Mouse (Mus musculus): ENCODE measurements around the gene Fgd2. TPM values are rescaled to one million over a fixed set of nuclear protein-coding genes. Genes with fewer than 3 reads are reported as not detected.

The Fgd2 gene
- polyA plus RNA-seq, 1 experiment from 2014 or later: 12.3 TPM

DNA sequence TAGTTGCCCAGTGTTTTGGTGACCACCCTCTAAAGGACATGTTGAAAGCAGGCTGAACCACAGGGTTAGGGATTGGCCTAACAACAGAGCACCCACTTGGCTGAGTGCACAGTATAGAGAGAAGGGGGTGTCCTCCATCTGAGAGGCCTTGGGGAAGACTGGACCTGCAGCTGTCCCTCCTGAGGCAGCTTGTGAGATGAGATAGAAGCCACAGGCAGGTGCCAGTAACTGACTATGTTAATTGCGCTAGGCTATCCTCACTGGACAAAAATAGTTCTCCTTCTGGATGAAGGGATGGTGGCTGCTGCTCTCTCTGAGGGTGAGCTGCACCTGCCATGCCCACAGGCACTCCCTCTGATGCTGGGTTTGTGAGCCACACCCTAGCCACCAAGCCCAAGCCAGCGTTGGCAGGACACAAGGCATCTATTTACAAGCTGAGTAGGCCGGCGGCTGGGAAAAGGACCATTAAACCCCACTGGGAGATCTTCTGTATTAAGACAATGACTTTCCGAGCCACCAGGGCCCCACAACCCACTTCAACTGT, 49.2 kb downstream of the Fgd2 start:
- DNase-seq (ENCODE audit: low spot score): no peak
- no peak overlapping the region for H3K9ac ChIP-seq (ENCODE audit: low read depth, low read length)
- H3K4me1 ChIP-seq (replicated peaks; ENCODE audit: insufficient read depth, low read length): no peaks in the 10 kb centered on the region
- ATAC-seq (replicated peaks; ENCODE audit: low FRiP score, low read depth): no peak
- H3K4me3 ChIP-seq (replicated peaks; ENCODE audit: low read depth, low read length): no peak overlapping the region
- no peaks in the 10 kb centered on the region for H3K36me3 ChIP-seq (ENCODE audit: insufficient read depth, low read length)
- WGBS: 68% methylated on average over 5 of the region's 5 CpGs
- H3K27me3 ChIP-seq (ENCODE audit: insufficient read depth, low read length): no peaks in the 10 kb centered on the region
- H3K4me2 ChIP-seq (ENCODE audit: low read length): no peak overlapping the region
- no peak for TF ChIP-seq CTCF (IDR thresholded peaks at IDR 0.05; ENCODE audit: low read depth)
- no peaks in the 10 kb centered on the region for H3K9me3 ChIP-seq (replicated peaks; ENCODE audit: low read length)
- no peak overlapping the region for H3K27ac ChIP-seq

DNA sequence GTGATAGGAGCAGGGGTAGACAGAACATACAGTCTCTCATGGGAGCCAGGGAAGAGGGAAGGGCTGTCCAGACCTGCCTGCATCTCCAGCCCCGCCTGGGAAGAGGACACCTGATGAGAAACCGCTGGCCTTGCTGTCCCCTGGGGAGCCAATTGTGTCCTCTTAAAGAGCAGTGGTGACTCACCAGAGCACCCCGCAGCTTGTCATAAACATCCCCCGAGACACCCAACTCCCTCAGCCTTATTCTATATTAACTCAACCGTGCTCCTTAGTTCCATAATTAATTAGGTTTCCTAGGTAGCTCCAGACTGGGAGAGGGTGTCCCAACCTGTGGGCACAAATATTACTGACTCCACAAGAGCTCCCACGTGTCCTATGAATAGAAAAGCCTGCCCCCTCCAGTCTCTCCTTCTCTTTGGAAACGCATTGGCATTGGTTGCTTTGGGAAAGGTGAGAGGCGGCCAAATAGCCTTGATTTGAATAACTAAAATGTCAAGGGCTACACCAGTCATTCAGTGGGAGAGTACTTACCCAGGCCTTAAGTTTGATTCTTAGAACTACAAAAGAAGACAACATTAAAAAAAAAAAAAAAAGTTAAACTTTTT, 51.2 kb downstream of the Fgd2 start:
- ATAC-seq (replicated peaks; ENCODE audit: low FRiP score, low read depth): no peak
- H3K27ac ChIP-seq: no peak overlapping the region
- no peak for TF ChIP-seq CTCF (IDR thresholded peaks at IDR 0.05; ENCODE audit: low read depth)
- DNase-seq (ENCODE audit: low spot score): no peak
- H3K9me3 ChIP-seq (replicated peaks; ENCODE audit: low read length): no peaks in the 10 kb centered on the region
- H3K4me2 ChIP-seq (ENCODE audit: low read length): no peak overlapping the region
- no peaks in the 10 kb centered on the region for H3K27me3 ChIP-seq (ENCODE audit: insufficient read depth, low read length)
- 47% methylated on average over 8 of the region's 8 CpGs for WGBS
- H3K4me1 ChIP-seq (replicated peaks; ENCODE audit: insufficient read depth, low read length): peaks cover 6% of the 10 kb centered on the region
- H3K4me3 ChIP-seq (replicated peaks; ENCODE audit: low read depth, low read length): no peak overlapping the region
- H3K36me3 ChIP-seq (ENCODE audit: insufficient read depth, low read length): no peaks in the 10 kb centered on the region
- no peak overlapping the region for H3K9ac ChIP-seq (ENCODE audit: low read depth, low read length)

DNA sequence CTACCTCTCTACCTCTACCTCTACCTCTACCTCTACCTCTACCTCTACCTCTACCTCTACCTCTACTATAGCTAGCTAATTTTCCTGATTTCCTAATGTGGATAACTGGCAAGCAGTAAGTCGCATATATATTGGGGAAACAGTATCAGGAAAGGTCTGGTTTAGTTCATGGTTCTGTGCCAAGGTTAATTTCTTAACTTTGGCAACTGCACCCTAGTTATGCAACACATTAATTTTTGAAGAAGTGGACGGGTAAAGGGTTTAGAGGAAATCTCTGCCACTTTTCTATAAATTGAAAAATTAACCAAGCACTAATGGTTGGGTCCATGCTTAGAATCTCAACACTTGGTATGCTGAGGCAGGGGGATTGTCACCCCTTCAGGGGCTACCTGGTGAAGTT, 53.9 kb downstream of the Fgd2 start:
- DNase-seq (ENCODE audit: low spot score) (no peak), ATAC-seq (replicated peaks; ENCODE audit: low FRiP score, low read depth) (no peak)
- Histone ChIP-seq H3K27me3 (ENCODE audit: insufficient read depth, low read length) (no peaks in the 10 kb centered on the region), H3K36me3 (ENCODE audit: insufficient read depth, low read length) (no peaks in the 10 kb centered on the region), H3K9ac (ENCODE audit: low read depth, low read length) (no peak overlapping the region), H3K27ac (no peak overlapping the region), H3K4me3 (replicated peaks; ENCODE audit: low read depth, low read length) (no peak overlapping the region), H3K4me1 (replicated peaks; ENCODE audit: insufficient read depth, low read length) (peaks cover 6% of the 10 kb centered on the region), H3K4me2 (ENCODE audit: low read length) (no peak overlapping the region), H3K9me3 (replicated peaks; ENCODE audit: low read length) (no peaks in the 10 kb centered on the region)
- TF ChIP-seq CTCF (IDR thresholded peaks at IDR 0.05; ENCODE audit: low read depth): no peak
- WGBS: 88% methylated on average over 2 of the region's 2 CpGs

DNA sequence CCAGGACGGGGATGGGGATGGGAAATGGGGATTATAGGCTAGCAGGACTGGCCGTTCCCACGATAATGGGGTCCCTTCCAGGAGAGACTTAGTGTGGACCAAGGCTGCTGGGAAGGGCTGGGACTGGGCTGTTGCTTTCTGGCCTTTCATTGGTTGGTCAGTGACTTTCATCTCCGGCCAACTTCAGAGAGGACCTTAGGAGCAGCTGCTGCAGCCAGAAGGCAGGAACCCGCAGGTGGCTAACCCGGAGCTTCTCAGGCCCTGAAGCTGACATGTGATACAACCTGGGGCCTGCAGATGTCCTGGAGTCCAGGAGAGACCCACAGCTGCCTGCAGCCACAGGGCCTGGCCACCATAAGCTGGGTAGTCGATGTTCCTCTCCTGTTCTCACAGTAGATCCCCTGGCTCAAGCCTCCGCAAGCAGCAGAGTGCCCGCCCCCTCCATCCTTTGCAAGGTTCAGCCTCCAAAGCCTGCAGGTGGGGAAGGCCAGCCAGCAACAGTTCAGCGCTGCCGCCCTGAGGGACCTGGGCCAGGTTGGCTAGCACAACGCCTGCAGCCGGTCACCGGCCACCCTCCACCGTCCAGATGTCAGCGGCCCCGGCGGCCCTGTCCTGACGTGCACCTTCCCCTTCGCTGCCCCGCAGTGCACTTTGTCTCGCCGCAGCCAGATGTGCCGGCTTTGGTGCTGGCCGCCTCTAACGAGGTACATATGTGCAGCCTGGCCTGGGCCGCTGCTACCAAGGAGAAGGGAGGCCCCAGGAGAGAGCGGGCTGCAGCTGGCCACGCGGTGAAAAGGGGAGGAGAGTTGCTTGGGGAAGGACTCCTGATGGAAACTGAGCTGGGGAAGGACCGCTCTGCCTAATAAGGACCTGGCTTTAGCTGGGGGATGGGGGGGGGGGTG, 55.3 kb downstream of the Fgd2 start:
- 12% methylated on average over 31 of the region's 31 CpGs for WGBS
- Histone ChIP-seq H3K9ac (ENCODE audit: low read depth, low read length) (peak overlapping the region; percentile 50), H3K27ac (no peak overlapping the region), H3K9me3 (replicated peaks; ENCODE audit: low read length) (no peaks in the 10 kb centered on the region), H3K4me3 (replicated peaks; ENCODE audit: low read depth, low read length) (0 out of 2 replicates have a peak overlapping the region, but pooled peaks have one; percentile 11), H3K4me2 (ENCODE audit: low read length) (peak overlapping the region; percentile 54), H3K36me3 (ENCODE audit: insufficient read depth, low read length) (no peaks in the 10 kb centered on the region), H3K27me3 (ENCODE audit: insufficient read depth, low read length) (no peaks in the 10 kb centered on the region), H3K4me1 (replicated peaks; ENCODE audit: insufficient read depth, low read length) (peaks cover 6% of the 10 kb centered on the region)
- ATAC-seq (replicated peaks; ENCODE audit: low FRiP score, low read depth): peak; percentile 75; the same call in 1 of the 2 replicates
- TF ChIP-seq CTCF (IDR thresholded peaks at IDR 0.05; ENCODE audit: low read depth): no peak
- peak; percentile 73 for DNase-seq (ENCODE audit: low spot score)

DNA sequence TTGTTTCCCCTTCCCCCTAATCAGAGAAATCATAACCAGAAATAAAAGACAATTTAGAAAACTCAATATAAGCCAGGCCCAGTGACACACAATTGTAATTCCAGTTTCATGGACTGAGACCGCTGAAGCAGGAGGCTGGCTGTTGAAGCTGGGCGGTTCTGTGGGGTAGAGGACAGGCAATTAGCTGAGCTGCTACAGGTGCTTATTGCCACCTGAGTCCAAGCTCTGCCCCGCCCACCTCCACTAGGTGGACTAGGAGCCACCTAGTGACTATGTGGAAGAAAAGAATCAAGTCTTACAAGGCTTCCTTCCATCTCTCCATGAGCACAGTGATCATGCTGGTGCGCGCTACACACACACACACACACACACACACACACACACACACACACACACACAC, 56.0 kb downstream of the Fgd2 start:
- Histone ChIP-seq H3K4me3 (replicated peaks; ENCODE audit: low read depth, low read length) (no peak overlapping the region), H3K9ac (ENCODE audit: low read depth, low read length) (no peak overlapping the region), H3K4me1 (replicated peaks; ENCODE audit: insufficient read depth, low read length) (peaks cover 6% of the 10 kb centered on the region), H3K36me3 (ENCODE audit: insufficient read depth, low read length) (no peaks in the 10 kb centered on the region), H3K27ac (no peak overlapping the region), H3K9me3 (replicated peaks; ENCODE audit: low read length) (no peaks in the 10 kb centered on the region), H3K27me3 (ENCODE audit: insufficient read depth, low read length) (no peaks in the 10 kb centered on the region), H3K4me2 (ENCODE audit: low read length) (no peak overlapping the region; the same call in 1 of the 2 replicates)
- peak; percentile 32; the same call in 1 of the 2 replicates for TF ChIP-seq CTCF (IDR thresholded peaks at IDR 0.05; ENCODE audit: low read depth)
- WGBS: 63% methylated on average over 5 of the region's 5 CpGs
- no peak for ATAC-seq (replicated peaks; ENCODE audit: low FRiP score, low read depth)
- DNase-seq (ENCODE audit: low spot score): no peak

DNA sequence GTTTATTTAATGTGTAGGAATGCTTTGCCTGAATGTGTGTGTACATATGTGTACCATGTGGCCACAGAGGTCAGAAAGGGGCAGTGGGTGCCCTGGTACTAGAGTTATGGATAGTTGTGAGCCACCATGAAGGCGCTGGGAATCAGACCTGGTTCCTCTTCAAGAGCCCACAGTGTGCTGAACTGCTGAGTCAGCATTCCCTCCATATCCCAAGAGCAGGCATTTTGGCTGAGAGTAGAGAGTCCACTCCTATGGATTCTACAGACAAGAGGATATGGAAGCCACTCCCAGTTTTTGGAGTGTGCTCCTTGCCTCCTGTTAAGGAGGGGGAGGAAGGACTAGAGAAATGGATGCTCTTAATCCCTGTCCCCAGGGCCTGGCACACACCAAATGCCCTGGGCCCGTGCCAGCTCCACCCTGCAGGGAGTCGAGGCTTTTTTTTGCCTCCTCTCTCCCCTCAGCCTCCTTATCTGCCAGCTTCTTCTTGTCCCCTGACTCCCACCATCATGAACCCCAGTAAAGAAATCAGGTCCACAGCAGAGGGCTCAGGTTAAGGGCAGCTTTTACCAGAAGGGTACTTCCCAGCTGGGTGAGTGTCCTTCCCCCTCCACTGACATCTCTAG, 58.2 kb downstream of the Fgd2 start:
- no peaks in the 10 kb centered on the region for H3K9me3 ChIP-seq (replicated peaks; ENCODE audit: low read length)
- H3K4me2 ChIP-seq (ENCODE audit: low read length): no peak overlapping the region
- H3K9ac ChIP-seq (ENCODE audit: low read depth, low read length): no peak overlapping the region
- H3K4me1 ChIP-seq (replicated peaks; ENCODE audit: insufficient read depth, low read length): peaks cover 6% of the 10 kb centered on the region
- no peak overlapping the region for H3K4me3 ChIP-seq (replicated peaks; ENCODE audit: low read depth, low read length)
- DNase-seq (ENCODE audit: low spot score) (no peak), ATAC-seq (replicated peaks; ENCODE audit: low FRiP score, low read depth) (no peak)
- TF ChIP-seq CTCF (IDR thresholded peaks at IDR 0.05; ENCODE audit: low read depth): no peak
- no peak overlapping the region for H3K27ac ChIP-seq
- H3K27me3 ChIP-seq (ENCODE audit: insufficient read depth, low read length): no peaks in the 10 kb centered on the region
- 79% methylated on average over 3 of the region's 3 CpGs for WGBS
- no peaks in the 10 kb centered on the region for H3K36me3 ChIP-seq (ENCODE audit: insufficient read depth, low read length)

Measured in kidney, postnatal 0 days (tissue).